Mouse (Mus musculus): ENCODE data around the gene Tcp10c. TPM values are rescaled to one million over a fixed set of nuclear protein-coding genes. Genes with fewer than 3 reads are reported as not detected.
A peak's percentile ranks its signal among the peaks of the same experiment; 100 is the strongest.
"Not testable (repeated sequence)": the region's sequence is repeated elsewhere in the genome, so short reads cannot be mapped to it uniquely, and the experiment has no call there.

The Tcp10c gene
- polyA plus RNA-seq, 1 experiment from 2014 or later, result not detected

GRCm38 (mm10) chr17:13406023-13406422 is 51.7 kb downstream of the Tcp10c start:
- ATAC-seq (replicated peaks; ENCODE audit: low FRiP score, low TSS enrichment, low read depth); H3K27me3 ChIP-seq (replicated peaks; ENCODE audit: control insufficient read depth, insufficient read depth, low read length); H3K4me1 ChIP-seq (replicated peaks; ENCODE audit: control insufficient read depth, insufficient read depth, low read length); H3K4me3 ChIP-seq (ENCODE audit: low read depth, low read length); H3K27ac ChIP-seq (ENCODE audit: low read depth); H3K9ac ChIP-seq (ENCODE audit: low read length); H3K9me3 ChIP-seq (ENCODE audit: control insufficient read depth, low read length); H3K36me3 ChIP-seq (ENCODE audit: control insufficient read depth, insufficient read depth, low read length); H3K4me2 ChIP-seq (ENCODE audit: low read length); DNase-seq (ENCODE audit: low spot score): not testable (repeated sequence)
- WGBS, result 91% methylated on average over 3 of the region's 3 CpGs

GRCm38 (mm10) chr17:13406701-13407100 is 52.3 kb downstream of the Tcp10c start:
- not testable (repeated sequence) for H3K4me1 ChIP-seq (replicated peaks; ENCODE audit: control insufficient read depth, insufficient read depth, low read length); H3K4me2 ChIP-seq (ENCODE audit: low read length); H3K9ac ChIP-seq (ENCODE audit: low read length); H3K27me3 ChIP-seq (replicated peaks; ENCODE audit: control insufficient read depth, insufficient read depth, low read length); H3K4me3 ChIP-seq (ENCODE audit: low read depth, low read length); H3K9me3 ChIP-seq (ENCODE audit: control insufficient read depth, low read length); DNase-seq (ENCODE audit: low spot score); H3K36me3 ChIP-seq (ENCODE audit: control insufficient read depth, insufficient read depth, low read length); H3K27ac ChIP-seq (ENCODE audit: low read depth)
- WGBS, result 86% methylated on average over 5 of the region's 6 CpGs
- 0 out of 2 replicates have a peak, but pooled peaks have one; percentile 45 for ATAC-seq (replicated peaks; ENCODE audit: low FRiP score, low TSS enrichment, low read depth)

- not testable (repeated sequence) for H3K27ac ChIP-seq (ENCODE audit: low read depth); H3K36me3 ChIP-seq (ENCODE audit: control insufficient read depth, insufficient read depth, low read length); H3K4me3 ChIP-seq (ENCODE audit: low read depth, low read length); H3K27me3 ChIP-seq (replicated peaks; ENCODE audit: control insufficient read depth, insufficient read depth, low read length); DNase-seq (ENCODE audit: low spot score); H3K4me2 ChIP-seq (ENCODE audit: low read length); H3K4me1 ChIP-seq (replicated peaks; ENCODE audit: control insufficient read depth, insufficient read depth, low read length); H3K9me3 ChIP-seq (ENCODE audit: control insufficient read depth, low read length); H3K9ac ChIP-seq (ENCODE audit: low read length)
- 0 out of 2 replicates have a peak, but pooled peaks have one; percentile 36 for ATAC-seq (replicated peaks; ENCODE audit: low FRiP score, low TSS enrichment, low read depth)
- WGBS, result 95% methylated on average over 3 of the region's 4 CpGs
Observed at GRCm38 (mm10) chr17:13407621-13408256, 53.4 kb downstream of the Tcp10c start.

- H3K4me3 ChIP-seq (ENCODE audit: low read depth, low read length); H3K27ac ChIP-seq (ENCODE audit: low read depth); H3K9me3 ChIP-seq (ENCODE audit: control insufficient read depth, low read length); H3K27me3 ChIP-seq (replicated peaks; ENCODE audit: control insufficient read depth, insufficient read depth, low read length); ATAC-seq (replicated peaks; ENCODE audit: low FRiP score, low TSS enrichment, low read depth); H3K9ac ChIP-seq (ENCODE audit: low read length); H3K4me2 ChIP-seq (ENCODE audit: low read length); H3K4me1 ChIP-seq (replicated peaks; ENCODE audit: control insufficient read depth, insufficient read depth, low read length); DNase-seq (ENCODE audit: low spot score); H3K36me3 ChIP-seq (ENCODE audit: control insufficient read depth, insufficient read depth, low read length): not testable (repeated sequence)
- 90% methylated on average over 9 of the region's 11 CpGs for WGBS
Observed at GRCm38 (mm10) chr17:13408257-13408633, 53.9 kb downstream of the Tcp10c start.

GRCm38 (mm10) chr17:13421022-13421591 is 66.7 kb downstream of the Tcp10c start:
- H3K27ac ChIP-seq (ENCODE audit: low read depth); DNase-seq (ENCODE audit: low spot score); H3K27me3 ChIP-seq (replicated peaks; ENCODE audit: control insufficient read depth, insufficient read depth, low read length); H3K4me3 ChIP-seq (ENCODE audit: low read depth, low read length); H3K4me1 ChIP-seq (replicated peaks; ENCODE audit: control insufficient read depth, insufficient read depth, low read length); H3K36me3 ChIP-seq (ENCODE audit: control insufficient read depth, insufficient read depth, low read length); H3K9ac ChIP-seq (ENCODE audit: low read length); H3K4me2 ChIP-seq (ENCODE audit: low read length); H3K9me3 ChIP-seq (ENCODE audit: control insufficient read depth, low read length): not testable (repeated sequence)
- ATAC-seq (replicated peaks; ENCODE audit: low FRiP score, low TSS enrichment, low read depth), result peak; percentile 43; the same call in 1 of the 2 replicates
- WGBS, result 91% methylated on average over 9 of the region's 12 CpGs

- whole genome bisulfite sequencing, result 86% methylated on average over 5 of the region's 5 CpGs
- H3K4me3 ChIP-seq (ENCODE audit: low read depth, low read length); H3K4me1 ChIP-seq (replicated peaks; ENCODE audit: control insufficient read depth, insufficient read depth, low read length); H3K9ac ChIP-seq (ENCODE audit: low read length); H3K27me3 ChIP-seq (replicated peaks; ENCODE audit: control insufficient read depth, insufficient read depth, low read length); H3K27ac ChIP-seq (ENCODE audit: low read depth); H3K36me3 ChIP-seq (ENCODE audit: control insufficient read depth, insufficient read depth, low read length); H3K4me2 ChIP-seq (ENCODE audit: low read length); DNase-seq (ENCODE audit: low spot score); ATAC-seq (replicated peaks; ENCODE audit: low FRiP score, low TSS enrichment, low read depth); H3K9me3 ChIP-seq (ENCODE audit: control insufficient read depth, low read length): not testable (repeated sequence)
Observed at GRCm38 (mm10) chr17:13422638-13423037, 68.3 kb downstream of the Tcp10c start.

GRCm38 (mm10) chr17:13423373-13424024 is 69.1 kb downstream of the Tcp10c start:
- 68% methylated on average over 8 of the region's 8 CpGs for WGBS
- ATAC-seq (replicated peaks; ENCODE audit: low FRiP score, low TSS enrichment, low read depth), result peak; percentile 50; the same call in 1 of the 2 replicates

GRCm38 (mm10) chr17:13424321-13424720 is 69.9 kb downstream of the Tcp10c start:
- H3K36me3 ChIP-seq (ENCODE audit: control insufficient read depth, insufficient read depth, low read length); H3K27me3 ChIP-seq (replicated peaks; ENCODE audit: control insufficient read depth, insufficient read depth, low read length); H3K4me3 ChIP-seq (ENCODE audit: low read depth, low read length); H3K4me1 ChIP-seq (replicated peaks; ENCODE audit: control insufficient read depth, insufficient read depth, low read length); H3K9ac ChIP-seq (ENCODE audit: low read length); H3K9me3 ChIP-seq (ENCODE audit: control insufficient read depth, low read length); DNase-seq (ENCODE audit: low spot score); H3K4me2 ChIP-seq (ENCODE audit: low read length); H3K27ac ChIP-seq (ENCODE audit: low read depth): not testable (repeated sequence)
- 89% methylated on average over 6 of the region's 6 CpGs for WGBS
- 0 out of 2 replicates have a peak, but pooled peaks have one; percentile 51 for ATAC-seq (replicated peaks; ENCODE audit: low FRiP score, low TSS enrichment, low read depth)

More at GRCm38 (mm10) chr17:13423373-13424024, 69.1 kb downstream of the Tcp10c start:
- DNase-seq (ENCODE audit: low spot score); H3K27ac ChIP-seq (ENCODE audit: low read depth); H3K4me3 ChIP-seq (ENCODE audit: low read depth, low read length); H3K27me3 ChIP-seq (replicated peaks; ENCODE audit: control insufficient read depth, insufficient read depth, low read length); H3K4me1 ChIP-seq (replicated peaks; ENCODE audit: control insufficient read depth, insufficient read depth, low read length); H3K36me3 ChIP-seq (ENCODE audit: control insufficient read depth, insufficient read depth, low read length); H3K9ac ChIP-seq (ENCODE audit: low read length); H3K4me2 ChIP-seq (ENCODE audit: low read length); H3K9me3 ChIP-seq (ENCODE audit: control insufficient read depth, low read length): not testable (repeated sequence)

Data from intestine, embryonic 14.5 days (tissue).